Mouse (Mus musculus): ENCODE results near the gene Stard5. TPM values are rescaled to one million over a fixed set of nuclear protein-coding genes. Genes with fewer than 3 reads are reported as not detected.
A peak's percentile ranks its signal among the peaks of the same experiment; 100 is the strongest.

Gene Stard5
- total RNA-seq (2017), result 49.9 and 57.6 TPM in 2 replicates

DNA sequence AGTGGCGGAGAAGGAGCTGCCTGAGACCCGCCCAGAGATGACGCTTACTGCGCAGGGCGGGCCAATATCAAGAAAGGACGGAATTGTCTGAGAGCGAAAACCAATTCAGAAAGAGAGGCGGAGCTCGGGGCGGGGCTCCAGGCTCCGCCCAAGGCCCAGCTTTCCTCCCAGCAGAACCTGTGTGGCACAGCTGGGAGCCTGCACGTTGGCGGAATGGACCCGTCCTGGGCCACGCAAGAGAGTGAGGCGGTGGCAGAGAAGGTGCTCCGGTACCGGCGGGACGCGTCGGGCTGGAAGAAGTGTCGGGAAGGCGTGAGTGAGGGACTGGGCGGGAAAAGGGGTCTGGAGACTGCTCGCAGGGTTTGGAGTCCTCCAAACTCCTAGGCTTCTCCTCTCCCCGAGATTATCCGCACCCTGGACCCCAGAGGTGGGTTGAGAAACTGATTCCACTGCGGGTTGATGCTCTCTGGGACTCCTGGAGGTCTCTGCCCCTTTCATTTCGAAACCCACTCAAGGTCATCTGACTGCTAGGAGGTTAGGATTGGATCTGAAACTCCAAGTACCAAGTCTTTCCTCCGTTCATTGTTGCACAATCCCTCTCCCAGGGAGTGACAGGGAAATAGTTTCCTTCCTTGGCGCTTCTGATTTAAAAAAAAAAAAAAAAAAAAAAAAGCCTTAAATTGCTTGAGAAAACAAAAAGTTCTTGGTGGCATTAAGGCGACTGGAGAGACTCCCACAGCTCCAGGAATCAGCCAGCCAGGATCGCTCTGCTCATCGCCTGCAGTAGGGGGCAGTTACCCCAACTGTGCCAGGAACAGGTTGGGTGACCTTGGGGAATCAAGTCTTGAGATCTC is at the start of gene Stard5:
Gene Stard5, plus strand, starts transcription at position 132 of the 854 bp plus-strand sequence.
- peak; percentile 99 for ATAC-seq (ENCODE audit: extremely low read depth, insufficient number of reproducible peaks, low FRiP score, poor library complexity, severe bottlenecking)

DNA sequence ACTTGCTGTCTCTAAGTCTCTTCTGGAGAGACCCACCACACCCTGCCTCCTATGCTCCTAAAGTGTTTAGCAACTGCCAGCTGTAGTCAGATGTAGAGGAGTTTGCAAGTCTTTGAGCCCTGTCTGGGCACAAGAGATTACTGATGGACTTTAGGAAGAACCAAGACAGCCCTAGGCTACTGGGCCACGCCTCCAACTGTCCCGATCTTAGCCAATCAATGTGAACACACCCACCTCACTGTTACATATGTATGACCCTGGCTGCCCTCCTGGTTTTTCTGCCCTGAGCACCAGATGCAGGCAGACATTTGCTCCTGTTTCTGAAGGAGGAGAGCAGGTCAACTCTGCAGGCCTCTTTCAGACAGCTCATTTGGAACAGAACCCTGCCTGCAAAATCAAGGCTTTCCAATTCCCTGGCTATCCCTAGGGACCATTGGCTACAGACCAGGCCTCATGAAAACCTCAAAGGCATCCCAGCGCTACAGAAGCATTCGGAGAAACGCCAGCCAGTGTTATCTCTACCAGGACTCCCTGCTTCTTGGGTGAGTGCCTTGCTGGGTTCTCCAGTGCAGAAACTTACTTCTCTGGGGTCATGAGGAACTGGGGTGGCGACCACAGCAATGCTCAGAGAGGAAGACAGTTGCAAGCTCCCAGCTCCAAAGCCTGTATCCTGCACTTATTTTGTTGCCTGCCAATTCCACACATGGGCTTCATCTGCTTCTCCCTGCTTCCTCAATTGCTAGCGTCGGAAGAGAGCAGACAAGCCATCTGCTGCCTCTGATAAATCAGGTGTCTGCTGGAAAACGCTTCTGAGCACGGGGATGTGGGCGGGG is 46.9 kb upstream of the Stard5 start, which contains the start of gene Tmc3:
Gene Tmc3, plus strand, starts transcription at position 289 of the 833 bp plus-strand sequence.
- ATAC-seq (ENCODE audit: extremely low read depth, insufficient number of reproducible peaks, low FRiP score, poor library complexity, severe bottlenecking), result no peak

DNA sequence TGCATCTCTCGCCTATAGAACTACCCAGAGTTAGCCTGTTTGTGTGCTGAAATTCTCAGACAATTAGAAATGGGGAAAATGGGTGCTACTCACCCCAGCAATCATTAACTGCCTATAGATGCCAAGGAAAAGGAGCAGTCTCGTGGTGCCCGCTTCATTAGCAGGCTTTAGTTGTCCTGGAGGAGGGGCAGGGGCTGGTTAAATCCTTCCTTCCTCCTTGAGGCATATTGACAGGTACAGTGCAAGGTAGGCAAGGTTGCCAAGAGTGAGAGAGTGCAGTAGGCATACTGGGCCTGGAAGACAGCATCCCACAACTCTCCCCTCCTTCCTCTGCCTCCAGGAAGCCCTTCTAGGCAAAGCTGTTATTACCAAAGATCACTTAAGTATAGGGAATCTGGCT is 37.7 kb upstream of the Stard5 start:
- no peak for ATAC-seq (ENCODE audit: extremely low read depth, insufficient number of reproducible peaks, low FRiP score, poor library complexity, severe bottlenecking)

DNA sequence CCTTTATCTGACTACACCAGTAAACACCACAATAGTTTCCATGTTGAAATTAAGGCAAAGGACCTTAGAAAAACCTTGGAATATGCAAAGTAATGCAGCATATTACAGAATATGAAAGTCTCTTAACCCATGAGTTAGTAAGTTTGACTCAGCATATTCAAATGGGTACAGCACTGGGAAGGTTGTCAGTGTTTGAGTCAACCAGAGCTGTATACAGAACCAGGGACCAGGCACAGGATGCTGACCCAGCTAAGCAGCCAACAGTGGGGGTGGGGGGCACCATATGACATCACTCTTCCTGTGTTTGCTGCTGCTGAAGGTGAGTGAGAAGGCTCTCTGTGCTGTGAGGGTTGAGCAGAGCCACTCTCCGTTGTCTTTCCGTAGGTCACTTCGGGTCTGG is 34.7 kb upstream of the Stard5 start:
- no peak for ATAC-seq (ENCODE audit: extremely low read depth, insufficient number of reproducible peaks, low FRiP score, poor library complexity, severe bottlenecking)

DNA sequence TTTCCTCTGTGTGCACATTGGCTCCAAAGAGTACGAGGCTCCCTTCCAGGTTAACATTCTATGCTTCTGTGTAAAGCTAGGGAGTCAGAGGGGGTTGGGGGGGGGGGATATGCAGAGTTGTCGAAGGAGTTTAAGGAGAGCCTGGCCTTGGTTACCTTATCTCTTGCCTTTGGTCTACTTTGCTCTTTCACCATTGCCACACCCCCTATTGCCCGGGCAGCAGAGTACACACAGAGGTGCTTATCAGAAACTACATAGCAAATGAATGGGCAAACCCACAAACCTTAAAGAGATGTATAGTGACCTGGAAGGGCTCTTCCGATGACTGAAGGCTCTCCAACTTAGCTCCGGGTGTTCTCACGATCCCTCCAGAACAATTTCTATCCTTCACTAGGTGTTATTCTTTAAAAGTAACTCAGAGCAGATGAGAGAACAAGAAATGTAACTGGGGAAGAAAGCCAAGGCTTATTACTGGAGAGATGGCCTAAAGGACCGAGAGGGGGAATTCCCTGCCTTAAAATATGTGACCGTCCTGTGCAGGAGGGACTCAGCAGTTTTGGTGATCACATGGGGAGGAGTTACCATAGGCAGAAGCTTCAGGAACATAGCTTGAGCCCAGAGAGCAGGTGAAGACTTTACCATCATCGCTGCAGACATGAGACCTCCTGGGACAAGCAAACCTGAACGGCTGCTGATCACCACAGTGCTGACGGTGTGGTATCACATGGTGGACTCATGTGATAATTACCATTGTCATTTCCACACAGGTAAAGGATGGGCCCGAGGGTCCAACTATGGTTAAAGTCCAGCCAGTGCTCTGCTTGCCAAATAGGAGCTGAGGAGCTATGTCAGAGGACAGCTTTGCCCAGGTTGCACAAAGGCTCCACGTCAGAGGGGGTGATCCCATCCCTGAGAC is 32.5 kb upstream of the Stard5 start:
- ATAC-seq (ENCODE audit: extremely low read depth, insufficient number of reproducible peaks, low FRiP score, poor library complexity, severe bottlenecking), result no peak

DNA sequence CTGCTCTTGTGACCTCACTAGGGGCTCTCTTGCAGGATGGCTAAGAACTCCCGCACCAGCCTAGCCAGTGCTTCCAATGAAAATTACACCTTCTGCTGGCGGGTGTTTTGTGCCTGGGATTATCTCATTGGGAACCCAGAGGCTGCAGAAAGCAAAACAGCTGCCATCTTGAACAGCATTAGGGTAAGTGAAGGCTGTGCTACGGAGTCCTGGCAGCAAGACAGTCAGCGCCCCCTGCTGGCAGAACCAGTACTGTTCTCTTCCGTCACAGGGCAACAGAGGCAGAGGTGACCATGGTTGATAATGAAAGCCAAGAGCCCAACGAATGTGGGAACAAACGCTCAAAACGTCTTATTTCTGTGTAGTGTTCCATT is 31.9 kb upstream of the Stard5 start:
- ATAC-seq (ENCODE audit: extremely low read depth, insufficient number of reproducible peaks, low FRiP score, poor library complexity, severe bottlenecking), result peak; percentile 70; the same call in 1 of the 2 replicates

DNA sequence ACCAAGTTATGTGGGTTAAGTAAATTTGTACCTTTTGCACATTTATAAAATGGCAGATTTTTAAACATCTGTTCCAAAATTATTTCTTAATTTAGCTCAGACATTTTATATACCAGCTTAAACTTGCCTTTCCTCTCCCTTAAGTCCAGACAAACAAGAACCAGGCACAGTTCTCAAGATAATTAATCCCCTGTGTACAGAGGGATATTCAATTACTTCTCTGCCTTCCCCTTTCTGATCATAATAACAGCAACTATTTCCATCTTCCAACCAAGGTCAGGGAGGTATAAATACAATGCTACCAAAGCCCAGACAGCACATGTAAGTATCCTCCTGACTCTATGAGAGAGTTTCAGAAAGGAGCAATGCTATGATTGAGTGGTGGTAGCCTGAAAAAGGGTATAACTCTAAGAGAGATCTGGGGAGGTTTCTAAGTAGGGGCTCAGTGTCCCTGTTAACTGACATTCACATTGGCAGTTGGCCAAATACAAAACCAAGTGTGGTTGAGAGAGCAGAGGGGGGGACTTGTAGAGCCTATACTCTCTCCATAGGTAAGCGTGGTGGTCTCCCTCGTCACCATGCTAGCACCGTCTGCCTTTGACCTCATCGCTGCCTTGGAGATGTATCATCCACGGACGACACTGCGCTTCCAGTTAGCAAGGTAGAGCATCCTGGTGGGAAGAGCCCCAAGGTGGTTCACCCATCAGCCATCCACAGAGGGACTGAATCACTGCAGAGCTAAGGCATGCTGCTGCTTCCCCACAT is 27.4 kb upstream of the Stard5 start:
- ATAC-seq (ENCODE audit: extremely low read depth, insufficient number of reproducible peaks, low FRiP score, poor library complexity, severe bottlenecking), result no peak

DNA sequence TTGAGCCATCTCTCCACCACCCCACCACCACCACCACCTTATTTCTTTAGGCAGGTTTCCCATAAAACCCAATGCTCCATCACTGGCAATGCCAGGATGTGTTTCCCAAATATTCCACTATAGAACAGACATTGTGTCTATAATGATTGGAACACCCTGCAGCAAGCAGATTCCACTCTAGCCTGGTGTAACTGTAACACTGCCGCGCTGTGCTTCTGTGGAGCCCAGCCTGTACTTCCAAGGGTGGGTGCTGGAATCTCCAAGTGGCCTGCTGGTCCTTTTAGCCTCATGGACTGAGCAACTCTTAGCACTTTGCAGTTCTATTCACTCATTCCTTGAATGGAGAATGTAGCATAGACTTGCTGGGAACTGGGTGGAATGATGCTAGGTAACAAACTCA is 25.0 kb upstream of the Stard5 start:
- no peak for ATAC-seq (ENCODE audit: extremely low read depth, insufficient number of reproducible peaks, low FRiP score, poor library complexity, severe bottlenecking)

DNA sequence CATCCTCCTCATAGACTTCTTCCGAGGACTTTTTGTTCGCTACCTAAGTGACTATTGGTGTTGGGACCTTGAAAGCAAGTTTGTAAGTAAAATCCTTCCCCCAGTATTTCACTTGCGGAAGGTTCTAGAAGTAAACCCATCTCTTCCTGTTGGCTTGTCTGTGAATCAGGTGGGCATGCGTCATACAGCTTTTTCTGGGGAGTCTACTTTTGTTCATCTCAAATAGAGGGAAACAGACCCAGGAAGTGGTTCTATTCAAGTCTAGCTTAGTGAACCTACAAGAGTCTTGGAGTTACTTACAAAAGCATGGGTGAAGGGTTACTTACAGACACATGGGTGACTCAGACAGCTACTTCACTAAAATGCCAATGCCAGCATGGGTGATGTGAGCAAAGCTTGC is 21.9 kb upstream of the Stard5 start:
- ATAC-seq (ENCODE audit: extremely low read depth, insufficient number of reproducible peaks, low FRiP score, poor library complexity, severe bottlenecking), result peak; percentile 30; the same call in 1 of the 2 replicates

DNA sequence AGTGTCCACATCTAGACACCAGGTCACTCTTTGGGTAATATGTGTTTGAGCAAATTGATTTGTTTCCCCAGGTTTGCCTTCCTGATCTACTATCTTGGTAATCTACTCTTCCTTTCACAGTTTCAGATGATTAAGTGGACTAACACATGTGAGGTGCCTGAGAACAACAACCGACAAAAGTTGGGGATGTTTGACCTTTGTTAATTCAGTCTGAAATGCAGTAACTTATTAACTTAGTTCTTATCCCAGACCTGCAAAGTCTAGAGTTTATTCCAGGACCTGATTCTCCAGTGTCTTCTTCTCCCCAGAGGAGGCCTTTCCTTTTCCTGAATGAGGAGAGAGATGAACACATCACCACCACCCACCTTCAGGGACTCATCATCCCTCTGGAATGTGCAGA is 19.9 kb upstream of the Stard5 start:
- ATAC-seq (ENCODE audit: extremely low read depth, insufficient number of reproducible peaks, low FRiP score, poor library complexity, severe bottlenecking), result no peak

DNA sequence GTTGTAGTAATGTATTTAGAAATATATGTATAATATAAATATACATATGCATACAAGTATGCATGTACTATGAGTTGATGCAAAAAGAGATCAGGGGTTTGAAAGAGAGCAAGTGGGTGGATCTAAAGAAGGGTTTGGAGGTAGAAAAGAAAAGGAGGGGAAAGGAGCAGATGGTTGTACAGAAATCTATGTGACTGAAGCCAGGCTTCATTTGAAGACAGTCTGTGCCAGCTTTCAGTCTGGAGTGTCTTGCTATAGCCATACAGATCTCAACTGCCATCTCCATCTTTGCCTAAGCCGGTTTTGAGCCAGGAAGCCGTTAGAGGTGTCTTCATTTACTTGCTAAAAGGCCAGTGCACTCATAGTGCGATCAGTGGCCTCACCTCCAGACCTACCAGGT is 16.5 kb upstream of the Stard5 start:
- ATAC-seq (ENCODE audit: extremely low read depth, insufficient number of reproducible peaks, low FRiP score, poor library complexity, severe bottlenecking), result no peak

DNA sequence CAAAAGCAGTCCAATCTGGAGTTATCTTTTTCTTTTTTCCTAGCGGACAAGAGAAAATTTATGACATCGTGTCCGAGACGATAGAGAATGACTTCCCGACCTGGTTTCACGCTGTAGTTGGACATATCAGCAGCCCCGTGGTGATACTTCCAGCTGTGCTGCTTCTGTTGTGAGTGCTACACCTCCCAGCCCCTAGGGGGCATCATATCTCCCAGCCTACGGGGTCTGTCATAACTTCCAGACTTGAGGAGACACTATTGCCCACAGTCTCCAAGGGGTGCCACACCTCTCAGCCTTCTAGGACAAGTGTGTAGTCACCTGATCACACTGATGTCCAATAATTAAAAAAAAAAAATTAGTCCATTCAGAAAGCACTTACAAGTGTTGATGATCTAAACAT is 15.9 kb upstream of the Stard5 start:
- ATAC-seq (ENCODE audit: extremely low read depth, insufficient number of reproducible peaks, low FRiP score, poor library complexity, severe bottlenecking), result peak; percentile 48; the same call in 1 of the 2 replicates

DNA sequence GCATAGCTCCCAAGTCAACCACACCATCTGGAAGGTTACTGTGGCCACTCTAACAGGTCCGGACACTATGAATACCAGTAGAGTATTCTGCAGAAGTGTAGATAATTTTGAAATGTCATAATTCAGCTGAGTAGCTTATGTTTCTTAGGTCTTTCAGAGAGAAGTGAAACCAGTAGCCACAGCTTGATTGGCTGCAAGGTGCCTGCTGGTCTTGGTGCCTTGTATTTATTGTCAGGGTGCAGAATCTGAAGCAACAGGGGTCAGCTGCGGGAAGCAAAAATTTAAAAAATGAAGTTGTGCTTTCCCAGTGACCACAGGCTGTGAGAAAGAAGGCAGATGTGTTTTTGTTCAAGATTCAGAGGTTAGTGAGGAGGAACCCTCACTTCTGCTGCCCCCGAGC is 15.5 kb upstream of the Stard5 start:
- ATAC-seq (ENCODE audit: extremely low read depth, insufficient number of reproducible peaks, low FRiP score, poor library complexity, severe bottlenecking), result peak; percentile 53; the same call in 1 of the 2 replicates

DNA sequence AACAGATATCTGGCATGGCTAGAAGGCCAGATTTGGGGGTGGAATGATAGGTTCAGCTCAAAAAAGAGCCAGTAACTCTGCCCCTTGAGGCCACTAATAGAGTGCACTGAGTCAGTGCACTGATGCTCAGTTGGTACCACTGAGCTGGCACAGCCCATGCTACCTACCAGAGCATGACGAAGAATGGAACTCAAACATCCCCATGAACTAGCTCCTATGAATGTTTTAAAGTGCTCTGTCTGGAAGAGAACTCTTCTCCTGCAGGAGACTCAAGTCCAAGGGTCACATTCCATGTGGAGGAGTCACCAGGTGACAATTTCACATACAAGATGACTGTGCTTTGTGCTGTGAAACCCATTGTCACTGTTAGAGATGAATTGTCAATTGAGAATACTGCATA is 13.1 kb upstream of the Stard5 start:
- no peak for ATAC-seq (ENCODE audit: extremely low read depth, insufficient number of reproducible peaks, low FRiP score, poor library complexity, severe bottlenecking)

DNA sequence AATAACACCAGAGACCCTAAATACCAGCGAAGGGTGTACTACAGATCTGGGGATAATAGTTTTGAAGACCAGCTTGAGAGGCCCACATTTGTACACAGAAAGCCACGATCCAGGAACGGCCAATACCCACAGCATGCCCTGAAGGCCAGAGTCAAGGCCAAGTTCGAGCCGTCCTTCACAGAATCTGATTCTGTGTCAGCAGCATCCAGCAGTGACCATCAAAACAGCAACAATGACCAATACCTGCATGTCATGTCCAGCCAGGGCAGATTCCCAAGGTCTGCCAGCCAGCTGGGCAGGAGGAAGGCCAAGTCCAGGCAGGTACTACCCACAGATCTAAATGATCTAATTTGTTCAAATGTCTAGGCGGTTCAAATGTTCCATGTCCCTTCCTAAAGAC is 9.2 kb upstream of the Stard5 start:
- ATAC-seq (ENCODE audit: extremely low read depth, insufficient number of reproducible peaks, low FRiP score, poor library complexity, severe bottlenecking), result no peak

DNA sequence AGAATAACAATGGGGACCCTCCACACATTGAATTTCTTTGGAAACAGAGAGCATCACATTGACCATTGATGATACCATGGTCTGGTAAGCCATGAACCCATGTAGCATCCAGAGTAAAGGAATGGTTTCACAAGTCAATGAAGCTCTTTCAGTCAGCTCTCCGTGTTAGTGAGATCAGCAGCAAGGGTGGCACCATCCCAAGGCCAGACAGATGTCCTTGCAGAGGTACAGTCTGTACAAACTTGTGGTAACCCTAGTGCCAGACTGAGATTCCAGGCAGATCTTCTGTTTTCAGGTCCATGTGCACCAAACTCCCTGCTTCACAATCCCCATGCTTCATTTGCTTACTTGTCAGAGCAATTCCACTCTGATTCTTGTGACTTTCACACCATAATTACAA is 7.7 kb upstream of the Stard5 start:
- no peak for ATAC-seq (ENCODE audit: extremely low read depth, insufficient number of reproducible peaks, low FRiP score, poor library complexity, severe bottlenecking)

DNA sequence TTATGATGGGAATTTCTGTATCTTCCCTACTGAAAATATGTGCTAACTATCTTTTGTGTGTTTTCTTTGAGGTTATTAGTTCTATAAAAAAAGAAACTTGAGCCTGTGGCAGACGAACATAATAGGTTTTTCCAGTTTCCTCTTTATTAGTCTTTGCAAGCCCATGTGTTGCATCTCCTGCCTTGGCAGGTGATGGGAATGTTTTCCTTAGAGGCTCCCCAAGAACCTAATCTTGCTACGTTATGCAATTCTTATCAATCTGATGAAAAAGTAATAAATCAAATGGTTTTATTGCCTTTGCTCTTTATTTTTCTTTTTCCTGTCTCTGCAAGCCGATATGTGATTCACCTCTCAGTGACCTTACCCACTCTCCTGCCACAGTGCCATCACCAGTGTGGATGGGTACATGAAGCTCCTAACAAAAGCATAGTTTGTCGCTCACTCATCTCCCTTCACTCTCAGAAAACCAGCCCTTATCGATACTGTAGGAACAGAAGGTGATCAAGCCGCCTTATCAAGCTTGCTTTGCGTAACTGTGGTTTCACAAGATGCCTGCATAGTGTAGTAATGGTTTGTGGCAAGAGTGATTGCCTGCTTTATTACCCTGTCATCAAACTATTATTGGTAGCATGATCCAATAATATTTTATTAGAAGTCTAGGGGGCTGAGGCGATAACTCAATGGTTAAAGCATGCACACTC is 5.1 kb upstream of the Stard5 start:
- no peak for ATAC-seq (ENCODE audit: extremely low read depth, insufficient number of reproducible peaks, low FRiP score, poor library complexity, severe bottlenecking)

DNA sequence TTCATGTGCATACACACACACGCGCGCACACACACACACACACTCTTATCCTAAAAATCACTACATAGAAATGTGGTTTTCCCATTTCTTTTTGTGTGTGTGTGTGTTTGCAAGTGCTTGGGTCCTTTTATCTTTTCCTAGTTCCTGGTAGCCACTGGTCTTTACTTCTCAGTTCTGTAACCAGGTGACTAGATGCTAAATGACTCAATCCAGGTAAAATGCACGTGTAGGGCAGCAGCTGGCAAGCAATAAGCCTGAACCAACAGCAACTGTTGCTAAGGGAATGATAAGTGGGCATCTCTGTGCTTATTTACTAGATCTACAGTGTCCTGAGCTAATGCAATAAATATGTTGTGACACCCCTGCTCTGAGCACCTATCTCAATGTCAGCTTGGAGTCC is 4.4 kb upstream of the Stard5 start:
- ATAC-seq (ENCODE audit: extremely low read depth, insufficient number of reproducible peaks, low FRiP score, poor library complexity, severe bottlenecking), result no peak
